Mouse (Mus musculus) c-Kit-positive CD71-positive TER-119-negative erythroid progenitor cells, embryonic 14.5 days (primary cell): ENCODE data around the gene Gnb2.

Experiments
- DNase-seq: peaks from one replicate; pipeline ENCODE4 v3.0.0-alpha.2; 2013; ENCODE audit warnings: low read depth

The Gnb2 gene

GRCm38 (mm10) chr5:137519691-137520550, 13.4 kb downstream of the Gnb2 start:
- no peak for DNase-seq

- DNase-seq: no peak
Observed at GRCm38 (mm10) chr5:137518436-137518835, 14.9 kb downstream of the Gnb2 start, which contains the start of gene Gigyf1. Gene Gigyf1 (plus strand): TSS chr5:137518548.

DNA sequence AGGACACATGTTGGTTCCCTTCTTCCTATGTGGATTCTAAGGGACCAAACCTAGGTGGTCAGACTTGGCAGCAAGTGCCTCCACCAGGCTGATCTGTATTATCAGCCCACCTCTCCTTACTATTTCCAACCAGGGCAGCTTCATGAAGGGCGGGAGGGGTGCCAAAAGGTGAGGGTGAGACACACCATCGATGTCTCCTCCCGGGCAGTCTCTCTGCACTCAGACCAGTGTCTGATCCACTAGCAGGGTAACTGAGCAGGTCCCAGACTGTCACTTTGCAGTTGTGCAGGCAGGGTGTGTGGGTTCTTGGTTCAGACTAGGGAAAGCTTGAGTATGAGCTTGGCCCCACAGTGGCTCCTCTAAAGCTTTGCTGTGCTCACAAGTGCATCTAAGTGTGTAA, 18.5 kb downstream of the Gnb2 start:
- no peak for DNase-seq

DNA sequence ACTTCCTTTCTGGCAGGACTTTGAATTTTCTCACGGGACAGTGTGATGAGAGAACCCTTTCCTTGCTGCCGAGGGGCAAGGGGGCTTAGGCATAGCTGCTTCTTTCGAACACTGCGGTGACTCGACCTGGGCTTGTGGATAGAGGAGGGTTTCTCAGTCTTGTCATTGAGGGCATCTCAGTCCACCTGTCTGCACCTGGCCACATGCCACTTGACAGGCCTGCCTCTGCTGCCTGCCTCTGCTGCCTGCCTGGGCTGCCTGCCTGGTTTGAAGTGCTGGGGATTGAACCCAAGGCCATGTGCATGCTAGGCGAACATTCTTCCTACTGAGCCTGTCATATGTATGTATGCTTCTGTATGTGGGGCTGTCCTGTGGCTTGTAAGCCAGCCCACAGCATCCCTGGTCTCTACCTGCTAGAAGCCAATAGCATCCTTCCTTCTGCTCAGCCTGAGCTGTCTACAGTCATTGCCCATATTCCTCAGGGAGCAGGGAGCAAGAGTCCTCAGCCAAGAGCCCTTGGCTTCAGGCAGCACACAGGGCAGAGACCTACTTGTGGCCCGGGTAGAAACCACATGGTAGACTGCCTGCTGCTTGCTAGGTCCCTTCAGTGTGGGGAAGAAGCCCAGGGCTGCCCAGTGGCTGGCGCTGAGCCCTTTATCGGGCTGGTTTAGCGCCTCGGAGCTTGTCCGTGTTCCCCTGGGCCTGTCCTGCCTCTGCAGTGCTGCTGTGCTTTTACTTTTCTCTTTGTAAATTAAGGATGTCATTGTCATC, 19.2 kb downstream of the Gnb2 start:
- no peak for DNase-seq

DNA sequence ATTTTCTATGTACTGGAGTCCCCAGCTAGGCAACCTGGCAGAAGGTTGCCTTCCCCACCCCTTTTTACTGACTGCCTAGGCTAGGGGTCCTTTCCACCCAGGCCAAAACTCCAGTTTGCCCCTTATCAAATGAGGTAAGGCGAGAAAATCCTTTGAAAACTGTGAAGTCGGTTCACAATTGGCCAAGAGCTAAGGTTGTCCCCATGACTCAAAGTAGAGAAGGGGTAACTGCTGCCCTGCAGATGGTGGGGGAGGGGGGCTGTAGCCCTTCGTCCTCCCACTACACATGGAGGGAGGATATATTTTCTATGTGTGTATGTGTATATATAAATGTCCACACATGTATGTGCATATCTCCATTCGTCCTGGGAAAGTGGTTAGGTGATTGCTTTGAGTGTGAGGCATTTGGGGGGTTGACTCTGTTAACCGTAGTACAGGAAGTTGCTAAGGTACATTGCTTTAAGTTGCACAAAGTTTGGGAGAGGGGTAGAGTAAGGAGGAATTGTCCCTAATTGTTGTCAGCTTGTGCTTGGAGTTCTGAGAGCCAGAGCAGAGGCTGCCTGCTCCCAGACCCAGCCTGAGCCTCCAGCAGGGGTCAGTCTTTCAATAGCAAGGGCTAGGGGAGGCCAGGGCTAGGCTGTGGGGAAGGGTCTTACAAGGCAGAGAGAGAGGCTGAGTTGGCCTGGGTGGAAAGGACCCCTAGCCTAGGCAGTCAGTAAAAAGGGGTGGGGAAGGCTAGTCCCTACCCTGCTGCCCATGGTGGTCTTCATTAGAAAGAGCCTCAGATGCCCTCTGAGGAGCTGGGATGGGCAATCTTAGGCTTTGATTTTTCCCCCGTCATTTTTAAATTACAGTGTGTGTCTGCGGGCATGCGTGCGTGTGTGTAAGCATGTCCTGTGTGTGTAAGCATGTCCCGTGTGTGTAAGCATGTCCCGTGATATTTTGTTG, 20.2 kb downstream of the Gnb2 start:
- no peak for DNase-seq

DNA sequence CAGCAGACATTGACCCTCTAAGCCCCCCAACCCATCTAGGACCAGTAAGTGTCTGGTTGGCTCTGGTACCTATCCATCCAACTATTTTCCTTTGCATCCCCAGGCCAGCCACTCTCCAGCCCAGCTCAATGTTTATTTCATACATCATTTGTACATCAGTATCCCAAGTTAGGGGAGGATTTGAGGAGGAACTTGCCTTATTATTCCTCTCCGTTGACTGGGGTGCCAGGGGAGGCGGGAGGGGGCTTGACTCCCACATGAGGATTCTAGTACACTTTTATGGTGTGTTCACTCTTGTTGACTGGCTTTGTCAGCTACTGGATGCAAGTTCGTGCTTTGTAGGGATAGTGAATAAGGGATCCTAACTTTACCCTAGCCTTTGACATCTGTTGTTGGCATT, 21.6 kb downstream of the Gnb2 start:
- no peak for DNase-seq

DNA sequence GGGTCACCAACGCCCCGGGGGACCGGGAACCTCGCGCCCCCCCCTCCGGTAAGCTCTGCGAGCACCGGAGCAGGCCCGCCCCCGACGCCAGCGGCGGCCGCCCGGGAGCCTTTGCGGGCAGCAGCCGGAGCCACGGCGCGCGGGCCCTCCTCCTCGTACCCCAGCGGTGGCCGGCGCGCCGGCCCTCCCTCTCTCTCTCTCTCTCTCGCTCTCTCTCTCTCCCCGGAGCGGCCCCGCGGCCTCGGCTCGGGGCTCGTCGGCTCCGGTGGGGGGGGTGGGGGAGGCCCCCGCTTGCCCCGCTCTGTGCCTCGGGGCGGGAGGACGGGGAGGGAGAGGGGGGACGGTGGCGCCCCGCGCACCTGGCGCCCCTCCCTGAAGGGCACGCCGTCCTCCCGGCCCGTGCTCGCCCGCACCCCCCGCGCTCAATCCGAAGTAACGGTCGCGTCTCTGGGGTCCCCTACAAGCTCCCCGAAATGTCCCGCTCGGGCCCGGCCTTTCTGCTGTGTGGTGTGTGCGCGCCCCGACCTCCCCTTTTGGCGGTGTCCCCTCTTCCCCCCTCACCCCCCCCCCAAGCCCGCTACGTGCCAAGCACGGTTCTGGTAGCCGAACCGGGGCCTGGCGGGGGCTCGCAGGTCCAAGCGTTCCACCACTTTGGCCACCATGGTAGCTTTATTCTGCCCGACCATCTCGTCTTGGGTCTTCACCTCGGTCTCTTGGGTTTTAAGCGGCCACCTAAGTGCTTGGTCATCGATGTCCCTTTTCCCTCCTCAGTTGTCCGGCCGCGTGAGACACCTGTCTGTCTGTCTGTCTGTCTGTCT, 22.5 kb downstream of the Gnb2 start:
- no peak for DNase-seq

GRCm38 (mm10) chr5:137510014-137510501, 23.3 kb downstream of the Gnb2 start:
- DNase-seq: no peak

DNA sequence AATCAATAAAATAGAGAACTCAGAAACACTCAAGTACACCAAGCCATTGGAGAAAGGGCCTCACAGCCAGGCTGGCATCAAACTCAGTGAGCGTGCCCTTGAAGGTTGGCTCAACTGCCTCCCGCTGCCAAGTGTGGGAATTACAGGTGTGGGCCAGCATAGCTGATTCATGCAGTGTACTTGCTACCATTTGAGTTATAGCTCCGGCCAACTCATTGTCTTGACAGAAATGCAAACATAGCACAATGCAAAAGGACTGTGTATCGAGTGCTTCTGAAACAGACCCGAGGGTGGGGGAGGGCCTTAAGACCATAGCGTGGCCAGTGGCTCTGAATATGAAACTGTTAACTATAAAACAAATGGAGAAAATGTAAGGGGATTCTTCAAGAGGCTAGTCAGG, 29.3 kb downstream of the Gnb2 start:
- DNase-seq: no peak

DNA sequence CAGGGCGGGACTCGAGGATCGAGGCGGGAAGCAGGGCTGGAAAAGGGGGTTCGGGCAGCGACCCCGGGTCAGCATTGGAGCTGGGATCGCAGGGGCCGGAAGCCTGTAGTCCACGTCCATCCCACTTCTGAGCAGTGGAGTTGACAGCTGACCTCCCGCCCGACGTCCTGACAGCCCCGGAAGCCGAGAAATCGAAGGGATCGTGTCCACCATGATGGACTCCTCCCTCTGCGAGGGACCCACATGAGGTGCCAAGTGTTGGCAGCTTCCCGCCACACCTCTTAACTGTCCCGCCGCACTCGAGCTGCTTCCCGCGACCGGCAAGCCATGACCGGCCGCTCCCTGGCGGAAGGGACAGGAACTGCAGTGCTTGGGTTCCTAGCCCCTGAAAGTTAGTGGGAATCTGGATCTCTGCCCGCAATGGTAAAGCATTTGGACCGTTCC, 30.6 kb downstream of the Gnb2 start:
- DNase-seq: peak; percentile 76

DNA sequence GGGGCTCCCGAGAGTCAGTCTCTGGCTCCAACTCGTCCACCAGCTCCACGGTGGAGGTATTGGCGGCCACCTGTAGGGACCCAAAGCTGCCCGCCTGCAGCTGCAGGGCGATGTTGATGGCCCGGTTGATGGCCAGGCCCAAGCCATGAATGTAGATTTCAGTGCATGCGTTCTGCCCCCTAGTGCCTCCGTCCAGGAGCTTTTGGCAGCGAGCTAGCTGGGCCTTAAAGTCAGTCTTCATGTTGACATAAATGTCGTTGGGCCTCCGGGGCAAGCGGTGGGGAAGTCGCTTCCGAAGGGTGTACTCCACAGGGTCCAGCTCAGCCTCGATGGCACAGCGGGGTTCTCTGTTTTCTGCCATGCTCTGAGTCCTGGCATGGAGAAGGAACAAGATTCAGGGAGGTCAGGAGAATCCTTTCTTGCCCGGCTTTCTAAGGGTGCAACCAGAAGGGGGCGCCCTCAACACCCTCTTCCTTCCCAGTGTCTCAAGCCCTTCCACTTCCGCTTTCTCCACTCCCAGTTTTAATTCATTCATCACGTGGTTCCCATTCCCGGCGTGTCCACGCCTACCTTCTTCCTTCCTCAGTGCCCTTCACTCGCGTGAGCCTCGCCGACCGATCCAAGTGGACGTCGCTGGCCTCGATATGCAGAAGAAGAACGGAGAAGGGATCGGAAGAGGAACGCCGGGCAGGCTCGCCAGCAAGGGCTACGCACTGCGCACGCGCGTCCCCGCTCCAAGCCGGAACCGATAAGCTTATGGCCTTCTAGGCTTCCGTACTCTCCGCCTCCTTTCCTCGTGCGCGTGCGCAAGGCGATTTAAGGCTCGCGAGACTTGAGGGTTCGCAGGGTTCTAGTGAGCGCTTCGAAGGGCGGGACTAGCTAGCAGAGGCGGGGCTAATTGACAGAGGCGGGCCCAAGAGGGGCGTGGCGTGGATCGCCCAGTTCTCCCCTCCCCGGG, 31.3 kb downstream of the Gnb2 start, which contains the start of gene Pop7:
Pop7 (minus strand) TSS at position 810 of the 958 bp plus-strand sequence.
- DNase-seq: peak; percentile 100

- DNase-seq: no peak
Observed at GRCm38 (mm10) chr5:137500186-137500585, 33.1 kb downstream of the Gnb2 start.

DNA sequence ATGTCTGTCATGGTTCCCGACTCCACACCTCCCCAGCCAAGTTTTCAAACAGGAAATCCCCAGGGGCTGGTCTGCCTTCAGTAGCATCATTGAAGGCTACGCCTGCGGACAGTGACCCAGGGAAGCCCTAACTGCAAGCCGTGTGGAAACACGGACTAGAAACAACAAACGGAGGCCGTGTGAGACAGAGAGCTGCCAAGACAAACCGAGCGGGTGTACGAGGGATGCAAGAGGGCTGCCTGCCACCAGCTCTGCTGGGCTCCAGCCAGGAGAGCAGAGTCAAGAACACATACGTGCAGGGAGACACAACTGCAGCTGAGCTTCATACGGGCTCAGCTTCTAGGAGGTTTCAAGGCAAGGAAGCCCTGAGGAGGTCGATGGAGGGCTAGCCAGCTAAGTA, 39.5 kb downstream of the Gnb2 start:
- DNase-seq: no peak

- no peak for DNase-seq
Observed at GRCm38 (mm10) chr5:137491559-137491958, 41.8 kb downstream of the Gnb2 start.

DNA sequence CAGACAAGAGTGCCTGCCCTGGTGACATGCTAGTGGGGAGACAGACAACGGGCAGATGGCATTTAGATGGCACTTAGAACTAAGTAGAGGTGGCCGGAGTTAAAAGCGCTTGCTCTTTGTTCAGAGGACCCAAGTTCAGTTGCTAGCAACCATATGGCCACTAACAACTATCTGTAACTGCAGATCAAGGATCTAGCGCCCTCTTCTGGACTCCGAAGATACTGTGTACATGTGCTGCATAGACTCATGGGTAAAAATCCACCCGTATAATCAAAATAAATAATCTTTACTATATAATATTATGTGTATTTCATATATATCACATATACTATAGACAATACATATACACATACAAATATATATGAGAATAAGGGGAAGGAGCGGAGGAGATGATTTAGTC, 45.7 kb downstream of the Gnb2 start:
- DNase-seq: no peak

GRCm38 (mm10) chr5:137485851-137486155, 47.5 kb downstream of the Gnb2 start:
- DNase-seq: no peak

DNA sequence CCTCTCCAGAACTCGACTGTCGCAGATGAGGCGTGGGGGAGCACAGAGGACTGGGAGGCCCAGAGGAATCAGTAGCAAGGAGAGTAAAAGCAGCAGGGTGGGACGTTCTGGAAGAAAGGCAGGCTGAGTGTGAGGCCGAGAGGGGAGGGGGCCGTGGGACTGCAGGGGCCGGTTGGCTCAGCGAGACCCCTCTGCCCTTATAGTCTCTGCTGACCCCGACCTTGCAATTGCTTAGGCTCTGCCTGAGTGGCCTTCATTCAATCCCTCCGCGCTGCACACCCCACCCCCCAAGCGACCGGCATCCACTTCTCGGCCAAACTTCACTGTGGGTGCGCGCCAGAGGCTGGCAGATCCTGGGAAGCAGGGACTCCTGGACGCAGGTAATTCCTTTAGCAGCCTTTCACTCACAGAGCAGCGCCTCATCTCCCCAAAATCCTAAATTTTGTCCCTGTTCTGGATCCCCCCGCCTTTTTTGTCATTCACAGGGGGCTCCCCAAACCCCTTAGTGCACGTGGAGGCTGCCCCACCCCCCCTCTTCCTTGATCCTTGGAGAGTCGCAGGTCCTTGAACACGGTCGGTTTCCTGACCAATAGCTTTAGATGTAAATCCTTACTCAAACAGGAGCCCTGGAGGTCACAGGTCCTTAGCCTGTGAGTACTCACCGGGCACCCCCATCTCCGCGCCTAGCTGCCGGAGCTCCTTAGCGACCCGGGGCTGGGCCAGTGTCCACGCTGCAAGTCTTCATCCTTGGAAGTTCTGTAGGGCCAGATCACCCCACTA, 48.0 kb downstream of the Gnb2 start:
- DNase-seq: no peak

DNA sequence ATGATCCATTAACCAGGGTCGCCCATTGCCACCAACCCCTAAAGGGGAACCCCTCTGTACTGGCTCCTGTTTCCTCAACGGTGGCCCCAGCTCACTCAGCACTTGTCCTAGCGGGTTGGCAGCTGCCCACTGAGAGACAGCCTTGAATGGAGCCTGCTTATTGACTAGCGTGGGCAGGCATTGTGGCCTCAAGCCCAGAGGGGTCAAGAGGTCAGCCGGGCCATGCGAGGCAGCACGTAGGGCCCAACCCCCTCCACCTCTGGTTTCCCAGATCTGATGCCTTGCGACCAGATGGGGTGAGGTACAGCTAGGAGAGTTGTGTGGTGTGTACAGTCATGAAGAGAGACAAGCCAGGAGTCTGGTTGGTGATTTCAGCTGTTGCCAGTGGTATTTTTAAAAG, 51.4 kb downstream of the Gnb2 start:
- DNase-seq: no peak

- no peak for DNase-seq
Observed at GRCm38 (mm10) chr5:137481138-137481537, 52.2 kb downstream of the Gnb2 start.
